Mouse (Mus musculus) lung, embryonic 14.5 days (tissue): ENCODE data around the gene Lrrc4b. TPM values are rescaled to one million over a fixed set of nuclear protein-coding genes. Genes with fewer than 3 reads are reported as not detected.

Source experiments
- ATAC-seq: fragments of 200-750 bp; cut with Nextera tagmentation; 2 replicates; pipeline ENCODE4 v1.8.0; 2017; ENCODE audit warnings: mild to moderate bottlenecking, moderate TSS enrichment, moderate library complexity; ENCODE audit not compliant: insufficient read depth
- DNase-seq: peaks from one replicate; pipeline ENCODE4 v3.0.0-alpha.2; 2015
- H3K27ac ChIP-seq: fragments of 300-500 bp; sonication (generic); 2 replicates; pipeline ENCODE4 v1.5.1; 2014; ENCODE audit warnings: low read depth, mild to moderate bottlenecking, moderate library complexity
- H3K27me3 ChIP-seq: fragments of 300-500 bp; sonication (generic); 2 replicates; pipeline ENCODE4 v1.6.1; 2014; ENCODE audit warnings: low read length, control low read depth; ENCODE audit not compliant: insufficient read depth
- H3K36me3 ChIP-seq: fragments of 300-500 bp; sonication (generic); 2 replicates; pipeline ENCODE4 v1.6.1; 2014; ENCODE audit warnings: control low read depth; ENCODE audit not compliant: insufficient read depth
- H3K4me1 ChIP-seq: fragments of 300-500 bp; sonication (generic); 2 replicates; pipeline ENCODE4 v1.6.1; 2014; ENCODE audit warnings: antibody characterized with exemption, control low read depth; ENCODE audit not compliant: insufficient read depth
- H3K4me2 ChIP-seq: fragments of 300-500 bp; sonication (generic); 2 replicates; pipeline ENCODE4 v1.6.1; 2014; ENCODE audit warnings: mild to moderate bottlenecking
- H3K4me3 ChIP-seq: fragments of 300-500 bp; sonication (generic); 2 replicates; pipeline ENCODE4 v1.5.1; 2014; ENCODE audit warnings: low read depth, low read length
- H3K9ac ChIP-seq: fragments of 300-500 bp; sonication (generic); 2 replicates; pipeline ENCODE4 v1.6.1; 2014
- H3K9me3 ChIP-seq: fragments of 300-500 bp; sonication (generic); 2 replicates; pipeline ENCODE4 v1.6.1; 2016; ENCODE audit warnings: low read depth, low read length, control low read depth
- CTCF ChIP-seq: IDR thresholded peaks from 2 replicates; pipeline ENCODE4 v1.5.1; 2016; ENCODE audit warnings: antibody characterized with exemption, low read depth
- WGBS: fragments of 180-500 bp; shearing (Covaris S2); extraction: QIAGEN DNeasy Blood & Tissue Kit; methylation state at CpG from one replicate; pipeline ENCODE4 v1.1.7; 2014; 5-methylcytosine and 5-hydroxymethylcytosine counted together
- polyA plus RNA-seq: library from polyadenylated mRNA; unstranded; fragments of >200 nt; fragmentation: Nextera tagmentation; extraction: Ambion mirVana; gene quantifications from 2 replicates; pipeline ENCODE4 v1.2.1, GENCODE M21; 2014

Gene Lrrc4b
- polyA plus RNA-seq, 1 experiment from 2014 or later = 1.5 TPM

DNA sequence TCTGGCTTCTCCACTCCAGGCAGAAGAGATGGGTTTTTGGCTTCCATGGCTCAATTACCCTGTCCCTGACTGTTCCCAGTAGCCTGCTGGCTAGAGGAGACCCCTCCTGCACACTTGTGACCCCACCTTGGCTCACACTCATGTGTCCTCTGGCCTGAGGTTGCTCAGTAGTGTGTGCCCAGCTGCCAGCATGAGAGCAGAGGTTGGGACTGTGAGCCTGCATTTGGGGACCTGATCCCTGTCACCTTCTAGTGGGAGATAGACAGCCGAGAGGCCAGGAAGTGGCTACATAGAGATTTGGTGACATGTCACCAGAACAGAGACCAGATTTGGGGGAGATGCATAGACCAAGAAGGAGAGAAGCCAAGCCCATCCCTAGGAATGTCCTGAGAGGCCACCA is 8.4 kb downstream of the Lrrc4b start:
- WGBS = 61% methylated on average over 1 of the region's 1 CpGs
- H3K27ac ChIP-seq = no peak overlapping the region
- peaks cover 39% of the 10 kb centered on the region for H3K27me3 ChIP-seq
- H3K36me3 ChIP-seq = no peaks in the 10 kb centered on the region
- no peak overlapping the region for H3K9ac ChIP-seq
- TF ChIP-seq CTCF = no peak
- ATAC-seq = no peak
- DNase-seq = no peak
- H3K9me3 ChIP-seq = no peaks in the 10 kb centered on the region
- H3K4me2 ChIP-seq = no peak overlapping the region
- no peaks in the 10 kb centered on the region for H3K4me1 ChIP-seq
- no peak overlapping the region for H3K4me3 ChIP-seq

DNA sequence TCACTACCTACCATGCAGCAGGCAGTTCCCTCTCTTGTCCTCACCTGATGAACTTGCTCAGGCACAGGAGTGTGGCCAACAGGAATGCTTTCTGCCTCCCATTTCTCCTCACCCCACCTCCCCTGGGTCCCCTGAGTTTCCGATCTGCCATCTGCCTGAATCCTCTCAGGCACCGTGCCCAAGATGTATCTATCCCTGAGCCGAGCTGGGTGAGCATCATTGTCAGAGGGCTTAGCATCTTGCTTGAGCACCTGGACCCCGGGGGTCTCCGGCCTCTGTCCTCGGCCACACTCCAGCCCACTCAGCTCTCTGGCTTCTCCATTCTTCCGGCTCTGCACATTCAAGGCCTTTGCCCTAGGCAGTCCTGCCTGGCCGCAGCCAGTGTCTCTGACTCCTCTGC is 9.1 kb downstream of the Lrrc4b start:
- WGBS = 65% methylated on average over 8 of the region's 8 CpGs
- H3K4me3 ChIP-seq = no peak overlapping the region

DNA sequence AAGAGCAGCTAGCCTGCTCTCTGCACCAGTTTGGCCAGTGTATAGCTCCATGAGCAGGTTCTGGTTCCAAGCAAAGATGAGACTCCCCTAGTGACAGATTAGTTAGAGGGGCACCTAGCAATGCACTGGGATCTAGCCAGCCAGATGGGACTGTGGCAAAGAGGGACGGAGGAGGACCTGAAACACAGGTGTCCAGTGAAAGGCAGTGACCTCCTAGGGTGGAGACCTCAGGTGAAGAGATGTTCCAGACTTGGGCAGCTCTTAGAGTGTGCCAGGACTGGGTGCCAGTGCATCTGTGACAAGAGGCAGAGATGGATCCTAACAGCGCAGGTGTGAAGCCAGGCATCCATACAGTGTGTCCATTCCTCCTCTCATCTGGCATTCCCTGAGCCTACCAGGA is 10.9 kb downstream of the Lrrc4b start:
- Histone ChIP-seq H3K27ac (no peak overlapping the region), H3K4me2 (no peak overlapping the region), H3K9ac (no peak overlapping the region), H3K4me3 (no peak overlapping the region), H3K36me3 (no peaks in the 10 kb centered on the region), H3K9me3 (no peaks in the 10 kb centered on the region), H3K27me3 (peaks cover 58% of the 10 kb centered on the region), H3K4me1 (no peaks in the 10 kb centered on the region)
- WGBS = 58% methylated on average over 2 of the region's 2 CpGs
- ATAC-seq (no peak), DNase-seq (no peak)
- TF ChIP-seq CTCF = no peak

More for the DNA sequence above, 9.1 kb downstream of the Lrrc4b start:
- Histone ChIP-seq H3K9ac (no peak overlapping the region), H3K4me2 (no peak overlapping the region), H3K36me3 (no peaks in the 10 kb centered on the region), H3K27me3 (peaks cover 45% of the 10 kb centered on the region), H3K27ac (no peak overlapping the region), H3K4me1 (no peaks in the 10 kb centered on the region), H3K9me3 (no peaks in the 10 kb centered on the region)
- DNase-seq (no peak), ATAC-seq (no peak)
- TF ChIP-seq CTCF = no peak

DNA sequence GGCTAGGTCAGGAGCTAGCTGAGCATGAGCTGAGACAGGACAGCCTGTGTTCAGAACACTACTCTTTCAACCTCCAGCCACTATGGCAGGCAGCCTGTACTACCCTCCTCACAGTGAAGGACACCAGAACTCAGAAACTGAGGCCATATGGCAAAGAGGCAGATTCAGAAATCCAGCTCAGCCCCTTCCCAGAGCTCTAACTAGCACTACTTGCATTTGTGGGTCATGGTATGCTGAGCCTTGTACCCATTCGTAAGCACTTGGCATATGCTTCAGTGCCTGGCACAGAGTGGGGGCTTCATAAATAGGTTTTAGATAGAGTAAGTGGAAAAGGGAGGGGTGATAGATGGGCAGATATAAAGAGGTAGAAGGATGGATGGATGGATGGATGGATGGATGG is 11.7 kb downstream of the Lrrc4b start:
- no peak for ATAC-seq

DNA sequence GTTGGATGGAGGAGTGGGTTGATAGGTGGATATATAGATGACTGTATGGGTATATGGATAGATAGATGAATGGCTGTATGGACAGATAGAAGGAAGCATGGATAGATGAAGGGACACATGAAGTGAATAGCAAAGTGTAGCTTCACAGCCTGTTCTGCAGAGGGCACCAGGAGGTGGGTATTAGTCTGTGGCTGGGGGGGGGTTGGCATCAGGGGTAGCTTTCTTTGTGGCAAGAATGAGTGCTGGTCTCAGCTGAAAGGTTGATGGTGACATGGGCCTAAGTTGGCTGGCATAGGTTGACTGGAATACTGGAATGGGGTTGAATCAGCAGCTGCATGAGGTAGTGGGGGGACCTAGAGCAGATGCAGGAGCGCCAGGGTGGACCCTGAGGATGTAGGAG is 12.4 kb downstream of the Lrrc4b start:
- Histone ChIP-seq H3K4me1 (no peaks in the 10 kb centered on the region), H3K36me3 (no peaks in the 10 kb centered on the region), H3K4me3 (no peak overlapping the region; the same call in 1 of the 2 replicates), H3K27me3 (peaks cover 64% of the 10 kb centered on the region), H3K9me3 (no peaks in the 10 kb centered on the region), H3K4me2 (peak overlapping the region; percentile 61; the same call in 1 of the 2 replicates), H3K9ac (no peak overlapping the region), H3K27ac (no peak overlapping the region)
- no peak for TF ChIP-seq CTCF
- DNase-seq = no peak
- 13% methylated on average over 1 of the region's 1 CpGs for WGBS
- ATAC-seq = no peak

More for the DNA sequence above, 11.7 kb downstream of the Lrrc4b start:
- 79% methylated on average over 1 of the region's 1 CpGs for whole genome bisulfite sequencing
- no peaks in the 10 kb centered on the region for H3K4me1 ChIP-seq
- no peak for DNase-seq
- no peak overlapping the region for H3K4me2 ChIP-seq
- H3K36me3 ChIP-seq = no peaks in the 10 kb centered on the region
- H3K27ac ChIP-seq = no peak overlapping the region
- no peak overlapping the region for H3K9ac ChIP-seq
- H3K9me3 ChIP-seq = no peaks in the 10 kb centered on the region
- no peak overlapping the region for H3K4me3 ChIP-seq
- no peak for TF ChIP-seq CTCF
- H3K27me3 ChIP-seq = peaks cover 59% of the 10 kb centered on the region

DNA sequence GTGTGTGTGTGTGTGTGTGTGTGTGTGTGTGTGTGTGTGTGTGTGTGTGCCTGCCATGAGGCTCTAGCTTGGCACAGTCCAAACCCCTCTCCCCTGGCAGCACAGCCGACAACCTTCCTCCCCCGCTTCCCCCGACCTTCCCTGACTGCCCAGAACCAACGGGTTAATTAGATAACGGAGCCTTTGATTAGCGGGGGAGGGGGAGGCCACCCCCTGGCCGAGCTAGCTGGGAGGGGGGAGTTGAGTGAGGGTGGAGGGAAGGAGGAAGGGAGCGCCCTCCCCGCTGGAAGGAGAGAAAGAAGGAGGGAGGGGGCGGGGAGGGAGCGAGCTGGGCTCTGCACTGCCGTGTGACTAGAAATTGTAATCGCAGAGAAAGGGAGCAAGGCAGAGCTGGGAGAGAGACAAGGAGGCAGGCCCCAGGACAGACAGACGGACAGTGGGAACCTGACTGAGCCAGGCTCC is 12.9 kb downstream of the Lrrc4b start:
- no peak for TF ChIP-seq CTCF
- Histone ChIP-seq H3K4me3 (peak overlapping the region; percentile 40), H3K4me2 (peak overlapping the region; percentile 61), H3K9me3 (no peaks in the 10 kb centered on the region), H3K36me3 (no peaks in the 10 kb centered on the region), H3K9ac (peak overlapping the region; percentile 54; the same call in 1 of the 2 replicates), H3K27me3 (peaks cover 67% of the 10 kb centered on the region), H3K4me1 (no peaks in the 10 kb centered on the region), H3K27ac (no peak overlapping the region; the same call in 1 of the 2 replicates)
- peak; percentile 32; the same call in 1 of the 2 replicates for ATAC-seq
- 0% methylated on average over 14 of the region's 14 CpGs for WGBS
- peak; percentile 42 for DNase-seq

DNA sequence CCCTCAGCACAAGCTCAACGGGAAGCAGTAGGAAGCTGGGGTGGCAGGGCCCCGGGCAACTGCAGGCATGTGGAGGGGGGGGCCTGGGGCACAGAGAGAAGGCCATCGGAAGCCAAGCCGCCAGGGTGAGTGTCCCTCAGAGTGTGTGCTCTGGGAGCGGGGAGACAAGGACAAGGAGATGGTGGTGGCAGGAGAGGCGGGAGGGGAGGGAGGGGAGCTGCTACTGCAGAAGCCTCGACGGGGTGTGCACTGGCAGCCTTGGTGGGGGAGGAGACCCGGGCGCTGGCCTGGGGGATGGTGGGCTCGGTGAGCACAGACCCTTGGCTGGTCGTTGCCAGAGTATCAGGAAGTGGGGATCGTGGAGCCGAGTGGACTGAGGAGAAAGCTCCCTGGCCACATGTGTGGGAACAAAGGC is 13.6 kb downstream of the Lrrc4b start:
- H3K9ac ChIP-seq = peak overlapping the region; percentile 54
- no peak overlapping the region; the same call in 1 of the 2 replicates for H3K27ac ChIP-seq
- no peaks in the 10 kb centered on the region for H3K9me3 ChIP-seq
- H3K36me3 ChIP-seq = no peaks in the 10 kb centered on the region
- H3K4me3 ChIP-seq = peak overlapping the region; percentile 40
- DNase-seq (peak; percentile 21), ATAC-seq (peak; percentile 41; the same call in 1 of the 2 replicates)
- 1% methylated on average over 14 of the region's 14 CpGs for WGBS
- peaks cover 67% of the 10 kb centered on the region for H3K27me3 ChIP-seq
- no peaks in the 10 kb centered on the region for H3K4me1 ChIP-seq
- peak overlapping the region; percentile 61 for H3K4me2 ChIP-seq
- no peak for TF ChIP-seq CTCF
